Mouse (Mus musculus) adrenal gland, adult 2 months (tissue): ENCODE measurements around the gene Mrps34. TPM values are rescaled to one million over a fixed set of nuclear protein-coding genes. Genes with fewer than 3 reads are reported as not detected.
A peak's percentile ranks its signal among the peaks of the same experiment; 100 is the strongest.

Source experiments
- DNase-seq: peaks from one replicate; pipeline ENCODE4 v3.0.0; 2021
- polyA plus RNA-seq: library from polyadenylated mRNA; depleted of rRNA; stranded (reverse); fragments of >200 nt; gene quantifications from 2 replicates; pipeline ENCODE4 v1.2.3, GENCODE M21; 2012
- total RNA-seq, 2 experiments: library from RNA; stranded (reverse); gene quantifications; 2 replicates each; pipeline ENCODE4 v1.2.3; 2021

Mrps34 gene
- total and polyA plus RNA-seq, 3 experiments = 130 to 547 (median 150) TPM

DNA sequence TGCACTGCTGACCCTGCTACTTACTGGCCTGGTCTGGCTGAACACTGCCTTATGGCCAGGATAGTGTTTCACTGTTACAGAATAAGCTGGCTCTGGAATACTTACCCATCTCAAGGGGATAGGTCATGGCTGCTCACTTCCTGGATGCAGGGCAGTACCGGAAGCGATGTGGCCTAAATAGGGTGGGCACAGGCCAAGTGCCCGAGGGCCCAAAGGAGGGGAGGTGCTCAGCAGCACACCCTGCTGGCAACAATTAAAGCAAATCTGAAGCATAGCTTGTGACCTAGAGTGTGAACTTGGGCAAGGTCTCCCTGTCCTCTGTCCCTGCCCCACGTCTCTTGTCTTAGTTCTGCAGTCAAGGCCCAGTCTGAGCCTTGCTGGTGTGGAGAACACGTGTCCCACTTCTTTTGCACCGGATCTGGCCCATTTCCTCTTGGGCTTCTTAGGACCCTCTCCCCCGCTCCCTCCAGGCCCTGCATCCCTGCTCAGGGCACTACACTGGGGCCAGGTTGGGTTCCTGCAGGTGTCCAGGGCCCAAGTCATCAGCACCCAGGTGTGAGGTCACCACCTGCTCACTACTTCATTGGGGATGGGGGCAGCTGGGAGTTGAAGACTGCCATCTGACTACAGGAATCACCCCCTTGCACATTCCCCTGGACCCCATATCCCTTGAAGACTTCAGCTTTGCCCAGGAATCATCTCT, 13.0 kb upstream of the Mrps34 start:
- no peak for DNase-seq

DNA sequence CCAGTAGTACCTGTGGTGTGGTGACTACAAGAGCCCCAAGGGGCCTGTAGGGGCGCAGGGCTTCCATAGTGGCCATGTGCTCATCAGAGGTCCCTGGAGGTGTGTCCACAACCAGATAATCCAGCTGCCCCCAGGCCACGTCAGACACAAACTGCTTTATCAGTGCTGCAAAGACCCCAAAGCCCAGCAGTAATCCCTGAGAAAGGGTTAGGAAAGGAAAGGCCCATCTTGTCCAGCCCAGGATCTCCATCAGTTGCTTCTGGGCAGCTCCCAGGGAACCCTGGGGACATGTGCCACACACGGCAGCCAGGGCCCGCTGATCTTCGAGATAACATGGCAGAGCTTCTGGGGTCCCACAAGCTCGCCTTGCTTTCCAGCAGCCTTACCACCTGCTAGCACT, 10.5 kb upstream of the Mrps34 start:
- peak; percentile 2 for DNase-seq

GRCm38 (mm10) chr17:24885356-24886133, 9.4 kb upstream of the Mrps34 start:
- peak; percentile 29 for DNase-seq

DNA sequence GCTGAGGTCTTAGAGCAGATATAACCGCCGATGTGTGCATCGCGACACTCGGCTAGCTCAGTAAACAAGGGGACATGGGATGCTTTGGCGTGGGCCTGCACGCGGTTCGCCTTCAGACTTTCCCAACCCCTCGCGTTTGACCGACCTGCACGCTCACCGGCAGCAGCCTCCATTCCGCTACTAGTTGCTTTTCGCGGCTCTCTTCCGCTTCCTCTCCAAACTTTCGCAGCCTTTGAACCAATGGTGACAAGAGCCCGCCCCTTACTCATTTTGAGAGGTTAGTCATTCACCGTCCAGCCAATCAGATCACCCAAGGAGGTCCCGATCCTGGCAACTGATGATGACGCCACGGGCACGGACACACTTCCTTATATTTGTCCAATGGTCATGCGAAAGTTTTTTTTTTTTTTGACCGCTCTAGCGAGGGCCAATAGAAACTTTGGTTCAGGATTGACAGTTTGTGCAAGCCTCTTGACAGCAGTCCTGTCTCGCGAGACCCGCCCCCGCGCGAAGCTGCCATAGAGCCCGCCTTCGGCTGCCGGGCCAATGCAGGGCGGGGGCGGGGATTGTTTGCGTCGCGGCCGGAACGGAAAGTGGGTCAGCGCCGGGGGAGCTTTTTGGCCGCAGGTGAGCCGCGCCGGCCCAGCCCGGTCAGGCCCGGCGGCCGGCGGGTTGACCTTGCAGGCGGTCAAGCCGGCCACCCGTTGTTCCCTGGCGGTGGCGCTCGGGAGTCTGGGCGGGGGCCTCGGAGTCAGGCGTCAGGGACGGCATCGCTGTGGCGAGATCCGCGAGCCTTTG, 8.6 kb upstream of the Mrps34 start, which contains the start of the genes Nubp2 and Spsb3:
Nubp2 (minus strand) TSS at position 216 of the 798 bp plus-strand sequence.
Spsb3 (plus strand) TSS at position 510 of the 798 bp plus-strand sequence.
- peak; percentile 99 for DNase-seq

DNA sequence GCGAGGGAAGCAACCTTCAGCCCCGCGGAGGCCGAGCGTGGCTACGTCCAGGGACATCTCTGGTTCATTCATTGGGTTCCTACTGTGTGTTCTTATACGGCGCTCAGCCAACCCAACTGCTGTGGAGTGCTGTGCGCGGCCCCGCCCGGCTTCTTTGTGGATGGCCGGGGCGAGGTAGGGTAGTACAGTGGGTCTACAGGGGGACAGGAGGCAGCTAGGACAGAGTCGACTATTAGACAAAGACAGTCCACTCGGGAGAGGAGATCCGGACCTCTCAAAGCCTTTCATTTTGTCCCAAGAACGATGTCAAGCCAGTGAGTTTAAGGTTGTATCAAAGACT, 8.0 kb upstream of the Mrps34 start:
- no peak for DNase-seq

GRCm38 (mm10) chr17:24887291-24888080, 7.4 kb upstream of the Mrps34 start:
- DNase-seq = no peak

GRCm38 (mm10) chr17:24888862-24889261, 6.1 kb upstream of the Mrps34 start:
- no peak for DNase-seq

DNA sequence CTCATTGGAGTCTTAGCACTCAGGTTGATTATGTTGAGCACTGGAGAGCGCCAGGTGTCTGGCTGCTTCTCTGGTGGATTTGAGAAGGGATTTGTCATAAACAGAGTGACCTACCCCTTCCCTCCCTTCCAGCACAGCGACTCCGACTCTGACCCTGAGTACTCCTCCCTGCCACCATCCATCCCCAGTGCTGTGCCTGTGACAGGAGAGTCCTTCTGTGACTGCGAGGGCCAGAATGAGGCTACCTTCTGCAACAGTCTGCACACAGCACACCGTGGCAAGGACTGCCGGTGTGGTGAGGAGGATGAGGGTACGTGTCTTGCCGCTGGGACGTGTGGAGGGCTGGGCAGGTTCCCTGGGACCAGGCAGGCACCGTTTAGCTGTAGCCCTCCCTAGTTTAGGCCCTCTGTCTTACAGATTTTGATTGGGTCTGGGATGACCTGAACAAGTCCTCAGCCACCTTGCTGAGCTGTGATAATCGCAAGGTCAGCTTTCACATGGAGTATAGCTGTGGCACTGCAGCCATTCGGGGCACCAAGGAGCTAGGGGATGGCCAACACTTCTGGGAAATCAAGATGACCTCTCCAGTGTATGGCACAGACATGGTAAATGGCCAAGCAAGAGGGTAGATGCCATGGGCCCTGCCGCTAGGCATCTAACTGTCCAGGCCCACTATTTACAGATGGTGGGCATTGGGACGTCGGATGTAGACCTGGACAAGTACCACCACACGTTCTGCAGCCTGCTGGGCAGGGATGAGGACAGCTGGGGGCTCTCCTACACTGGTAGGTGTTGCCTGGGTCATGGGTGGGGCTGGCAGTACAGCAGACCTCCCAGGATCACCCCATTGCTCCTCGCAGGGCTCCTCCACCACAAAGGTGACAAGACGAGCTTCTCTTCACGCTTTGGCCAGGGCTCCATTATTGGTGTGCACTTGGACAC, 4.5 kb upstream of the Mrps34 start:
- peak; percentile 29 for DNase-seq

GRCm38 (mm10) chr17:24891321-24891720, 3.6 kb upstream of the Mrps34 start:
- peak; percentile 29 for DNase-seq

DNA sequence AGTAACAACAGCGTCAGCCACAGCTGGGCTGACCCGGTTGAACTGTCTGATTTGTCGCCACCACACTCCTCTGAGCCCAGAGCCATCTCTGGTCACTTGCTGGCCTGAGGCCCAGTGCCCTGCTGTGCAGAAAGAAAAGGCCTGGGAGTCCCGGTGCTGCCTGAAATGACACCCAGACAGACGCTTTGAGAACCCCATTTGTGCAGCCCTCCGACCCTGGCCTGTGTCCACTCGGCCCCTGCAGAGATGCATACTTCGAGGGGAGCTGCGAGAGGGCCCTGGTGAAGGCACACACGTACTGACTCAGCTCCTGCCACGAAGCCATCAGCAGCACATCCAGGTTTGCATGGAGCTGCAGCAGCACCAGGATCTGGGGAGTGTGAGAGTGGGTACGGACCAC, 2.1 kb upstream of the Mrps34 start:
- peak; percentile 6 for DNase-seq

DNA sequence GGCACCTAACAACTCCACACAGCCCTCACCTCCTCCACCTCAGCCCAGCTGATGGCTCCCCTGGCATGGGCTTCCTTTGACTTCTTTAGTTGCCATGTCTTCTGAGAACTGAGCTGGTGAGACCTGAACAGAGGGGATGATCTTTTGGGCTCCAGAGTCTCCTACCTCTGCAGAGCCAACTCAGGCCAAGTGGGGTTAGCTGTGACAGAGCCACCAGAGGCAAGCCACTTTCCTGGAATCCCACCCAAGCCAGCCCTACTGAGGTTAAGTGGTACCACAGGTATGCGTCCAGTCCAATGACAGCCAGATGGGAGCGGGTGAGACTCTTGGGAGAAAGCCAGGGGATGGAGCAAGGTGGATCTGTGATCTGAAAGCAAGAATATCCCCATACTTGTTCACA, 1.6 kb upstream of the Mrps34 start:
- DNase-seq = no peak

- DNase-seq = peak; percentile 59
Measured at GRCm38 (mm10) chr17:24894061-24894994, 588 bp upstream of the Mrps34 start.

- DNase-seq = peak; percentile 88
Measured at GRCm38 (mm10) chr17:24895571-24896240, 790 bp downstream of the Mrps34 start.

DNA sequence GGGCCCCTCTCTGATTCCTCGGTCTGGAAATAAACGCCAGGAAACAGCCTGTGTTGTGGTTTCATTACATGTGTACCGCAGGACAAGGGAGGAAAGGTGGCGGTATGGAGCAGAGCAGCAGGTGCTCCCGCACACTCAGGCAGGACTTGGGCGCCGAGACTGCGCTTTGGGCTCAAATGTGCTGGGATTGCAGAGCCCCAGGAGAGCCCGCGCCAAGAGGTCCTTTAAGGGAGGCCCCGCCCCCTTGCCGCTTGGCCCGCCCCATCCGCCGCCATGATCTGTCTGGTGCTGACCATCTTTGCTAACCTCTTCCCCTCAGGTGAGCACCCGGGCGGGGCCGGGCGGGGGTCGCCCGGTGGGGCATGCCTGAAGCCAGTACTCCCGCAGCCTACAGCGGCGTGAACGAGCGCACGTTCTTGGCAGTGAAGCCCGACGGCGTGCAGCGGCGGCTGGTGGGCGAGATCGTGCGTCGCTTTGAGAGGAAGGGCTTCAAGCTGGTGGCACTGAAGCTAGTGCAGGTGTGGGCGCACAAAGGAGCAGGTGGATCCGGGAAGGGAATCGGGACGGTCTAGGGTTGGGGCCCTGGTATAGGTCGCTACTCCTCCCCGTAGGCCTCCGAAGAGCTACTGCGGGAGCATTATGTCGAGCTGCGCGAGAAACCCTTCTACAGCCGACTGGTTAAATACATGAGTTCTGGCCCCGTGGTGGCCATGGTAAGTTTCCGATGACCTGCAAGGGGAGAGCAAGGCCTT, 1.5 kb downstream of the Mrps34 start, which contains the start of gene Nme3:
Nme3 (plus strand) TSS at position 260 of the 752 bp plus-strand sequence.
- peak; percentile 92 for DNase-seq

DNA sequence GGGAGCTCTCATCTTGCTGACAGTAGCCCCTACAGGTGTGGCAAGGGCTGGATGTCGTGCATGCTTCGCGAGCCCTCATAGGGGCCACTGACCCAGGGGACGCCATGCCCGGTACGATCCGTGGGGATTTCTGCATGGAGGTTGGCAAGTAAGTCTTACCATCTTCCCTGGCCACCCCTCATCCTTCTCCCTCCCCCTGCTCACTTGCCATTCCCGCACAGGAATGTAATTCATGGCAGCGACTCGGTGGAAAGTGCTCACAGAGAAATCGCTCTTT, 2.0 kb downstream of the Mrps34 start:
- no peak for DNase-seq

DNA sequence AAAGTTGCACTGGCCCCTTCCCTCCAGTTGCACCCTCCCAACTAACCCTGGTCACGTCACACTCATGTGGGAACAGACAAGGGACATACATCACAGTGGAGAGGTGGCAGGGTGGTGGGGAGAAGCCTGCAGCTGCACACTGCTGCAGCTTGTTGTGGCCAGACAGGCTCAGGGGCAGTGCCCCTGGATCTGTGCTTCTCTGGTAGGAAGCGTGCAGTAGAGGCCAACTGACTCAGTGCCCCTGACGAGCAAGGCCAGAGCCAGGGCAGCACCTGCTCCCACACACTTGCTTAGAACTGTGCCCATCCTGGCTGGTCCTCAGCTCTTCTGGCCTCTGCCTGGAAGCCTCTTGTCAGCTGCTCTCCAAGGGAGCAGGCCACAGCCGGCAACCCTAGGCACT, 2.7 kb downstream of the Mrps34 start:
- peak; percentile 78 for DNase-seq

DNA sequence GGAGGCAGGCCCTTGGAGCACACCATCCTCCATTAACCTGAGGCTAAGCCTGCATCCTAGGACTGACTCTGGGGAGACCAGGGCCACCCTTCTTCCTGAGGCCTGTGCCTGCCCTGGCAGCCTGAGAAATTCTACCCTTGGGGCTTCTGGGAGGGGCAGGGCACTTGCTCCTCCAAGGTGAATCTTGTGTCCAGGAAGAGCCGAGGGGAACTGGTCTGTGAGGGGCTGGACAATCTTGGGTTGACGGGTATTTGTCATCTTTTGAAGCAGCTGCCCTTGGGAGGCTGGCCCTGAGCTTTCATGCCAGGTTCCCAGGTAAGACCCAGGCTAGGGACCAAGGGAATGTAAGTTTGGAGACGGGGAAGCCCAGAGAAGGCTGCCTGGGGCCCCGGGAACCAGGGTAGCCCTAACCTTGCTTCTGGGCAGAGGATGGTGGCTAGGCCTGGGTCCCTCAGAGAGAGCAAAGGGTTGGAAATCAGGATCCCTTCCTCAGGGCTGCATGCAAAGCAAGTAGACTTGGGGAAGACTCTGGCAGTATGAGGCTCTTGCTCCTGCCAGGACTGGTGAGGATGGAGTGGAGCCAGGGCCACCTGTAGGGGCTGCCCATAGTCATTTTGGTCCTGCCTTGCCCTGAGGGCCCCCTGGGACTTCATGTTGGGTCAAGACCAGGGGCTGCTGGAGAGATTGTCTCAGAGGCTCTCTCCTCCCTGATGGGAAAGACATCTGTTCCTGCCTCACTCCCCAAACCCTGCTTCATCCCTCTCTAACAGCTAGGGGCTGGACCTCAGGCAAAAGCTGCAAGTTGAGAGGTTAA, 3.3 kb downstream of the Mrps34 start:
- no peak for DNase-seq
